Mouse (Mus musculus): ENCODE measurements around the gene Psmb3. TPM values are rescaled to one million over a fixed set of nuclear protein-coding genes. Genes with fewer than 3 reads are reported as not detected.

Gene Psmb3
- polyA plus RNA-seq, 1 experiment from 2014 or later: 475 TPM

GRCm38 (mm10) chr11:97662207-97662892 lies 40.8 kb upstream of the Psmb3 start:
- peak overlapping the region; percentile 95 for H3K27ac ChIP-seq
- peak overlapping the region; percentile 84 for H3K4me2 ChIP-seq
- peak overlapping the region; percentile 85 for H3K4me3 ChIP-seq (replicated peaks)
- peaks cover 23% of the 10 kb centered on the region for H3K36me3 ChIP-seq
- H3K9ac ChIP-seq: peak overlapping the region; percentile 83
- peaks cover 4% of the 10 kb centered on the region; the same call in 1 of the 2 replicates for H3K27me3 ChIP-seq
- H3K9me3 ChIP-seq (replicated peaks): no peaks in the 10 kb centered on the region
- ATAC-seq (replicated peaks; ENCODE audit: low FRiP score): no peak
- H3K4me1 ChIP-seq: peaks cover 61% of the 10 kb centered on the region
- 1% methylated on average over 21 of the region's 21 CpGs for WGBS

GRCm38 (mm10) chr11:97662893-97663527 lies 40.2 kb upstream of the Psmb3 start, which contains the start of gene Mllt6:
Gene Mllt6 (plus strand): TSS chr11:97663414.
- ATAC-seq (replicated peaks; ENCODE audit: low FRiP score): peak; percentile 15
- under 1% methylated on average over 20 of the region's 76 CpGs for WGBS
- H3K36me3 ChIP-seq: peaks cover 29% of the 10 kb centered on the region
- H3K4me3 ChIP-seq (replicated peaks): peak within 1 kb of the TSS; percentile 85
- peaks cover 4% of the 10 kb centered on the region; the same call in 1 of the 2 replicates for H3K27me3 ChIP-seq
- no peaks in the 10 kb centered on the region for H3K9me3 ChIP-seq (replicated peaks)
- peak within 1 kb of the TSS; percentile 95 for H3K27ac ChIP-seq
- peak within 1 kb of the TSS; percentile 83 for H3K9ac ChIP-seq
- H3K4me1 ChIP-seq: peaks cover 63% of the 10 kb centered on the region
- H3K4me2 ChIP-seq: peak within 1 kb of the TSS; percentile 84

GRCm38 (mm10) chr11:97663528-97664338 lies 39.5 kb upstream of the Psmb3 start:
- Histone ChIP-seq H3K4me1 (peaks cover 68% of the 10 kb centered on the region), H3K9me3 (replicated peaks) (no peaks in the 10 kb centered on the region), H3K36me3 (peaks cover 36% of the 10 kb centered on the region), H3K9ac (peak overlapping the region; percentile 83), H3K27me3 (peaks cover 4% of the 10 kb centered on the region; the same call in 1 of the 2 replicates), H3K4me3 (replicated peaks) (peak overlapping the region; percentile 85), H3K4me2 (peak overlapping the region; percentile 84), H3K27ac (peak overlapping the region; percentile 95)
- WGBS: 0% methylated on average over 25 of the region's 57 CpGs
- no peak for ATAC-seq (replicated peaks; ENCODE audit: low FRiP score)

GRCm38 (mm10) chr11:97664339-97664665 lies 38.9 kb upstream of the Psmb3 start:
- under 1% methylated on average over 6 of the region's 8 CpGs for WGBS
- Histone ChIP-seq H3K27ac (peak overlapping the region; percentile 95), H3K4me3 (replicated peaks) (peak overlapping the region; percentile 85), H3K27me3 (peaks cover 4% of the 10 kb centered on the region; the same call in 1 of the 2 replicates), H3K9me3 (replicated peaks) (no peaks in the 10 kb centered on the region), H3K4me1 (peaks cover 68% of the 10 kb centered on the region), H3K36me3 (peaks cover 42% of the 10 kb centered on the region), H3K9ac (peak overlapping the region; percentile 83), H3K4me2 (peak overlapping the region; percentile 84)
- no peak for ATAC-seq (replicated peaks; ENCODE audit: low FRiP score)

GRCm38 (mm10) chr11:97664771-97665240 lies 38.4 kb upstream of the Psmb3 start:
- H3K4me2 ChIP-seq: peak overlapping the region; percentile 84
- no peaks in the 10 kb centered on the region for H3K9me3 ChIP-seq (replicated peaks)
- H3K4me3 ChIP-seq (replicated peaks): peak overlapping the region; percentile 85
- peak overlapping the region; percentile 83 for H3K9ac ChIP-seq
- no peak for ATAC-seq (replicated peaks; ENCODE audit: low FRiP score)
- H3K4me1 ChIP-seq: peaks cover 68% of the 10 kb centered on the region
- peak overlapping the region; percentile 95 for H3K27ac ChIP-seq
- H3K36me3 ChIP-seq: peaks cover 47% of the 10 kb centered on the region
- peaks cover 4% of the 10 kb centered on the region; the same call in 1 of the 2 replicates for H3K27me3 ChIP-seq
- WGBS: 29% methylated on average over 6 of the region's 6 CpGs

- H3K27me3 ChIP-seq: peaks cover 4% of the 10 kb centered on the region; the same call in 1 of the 2 replicates
- 87% methylated on average over 13 of the region's 13 CpGs for WGBS
Measured at GRCm38 (mm10) chr11:97665431-97665830, 37.8 kb upstream of the Psmb3 start.

GRCm38 (mm10) chr11:97666221-97666620 lies 37.0 kb upstream of the Psmb3 start:
- 91% methylated on average over 7 of the region's 7 CpGs for WGBS
- no peak overlapping the region for H3K4me3 ChIP-seq (replicated peaks)
- H3K4me2 ChIP-seq: no peak overlapping the region
- no peak for ATAC-seq (replicated peaks; ENCODE audit: low FRiP score)
- peaks cover 4% of the 10 kb centered on the region; the same call in 1 of the 2 replicates for H3K27me3 ChIP-seq
- no peak overlapping the region for H3K9ac ChIP-seq
- H3K27ac ChIP-seq: no peak overlapping the region
- peaks cover 61% of the 10 kb centered on the region for H3K36me3 ChIP-seq
- H3K9me3 ChIP-seq (replicated peaks): no peaks in the 10 kb centered on the region
- H3K4me1 ChIP-seq: peaks cover 71% of the 10 kb centered on the region

More at GRCm38 (mm10) chr11:97665431-97665830, 37.8 kb upstream of the Psmb3 start:
- Histone ChIP-seq H3K9ac (0 out of 2 replicates have a peak overlapping the region, but pooled peaks have one; percentile 83), H3K4me3 (replicated peaks) (peak overlapping the region; percentile 85), H3K4me1 (peaks cover 71% of the 10 kb centered on the region), H3K27ac (peak overlapping the region; percentile 95; the same call in 1 of the 2 replicates), H3K9me3 (replicated peaks) (no peaks in the 10 kb centered on the region), H3K4me2 (peak overlapping the region; percentile 84), H3K36me3 (peaks cover 53% of the 10 kb centered on the region)
- ATAC-seq (replicated peaks; ENCODE audit: low FRiP score): no peak

GRCm38 (mm10) chr11:97666794-97667193 lies 36.4 kb upstream of the Psmb3 start:
- Histone ChIP-seq H3K27ac (no peak overlapping the region), H3K36me3 (peaks cover 67% of the 10 kb centered on the region), H3K4me1 (peaks cover 65% of the 10 kb centered on the region), H3K4me3 (replicated peaks) (no peak overlapping the region), H3K9ac (no peak overlapping the region), H3K4me2 (no peak overlapping the region), H3K27me3 (peaks cover 2% of the 10 kb centered on the region; the same call in 1 of the 2 replicates), H3K9me3 (replicated peaks) (no peaks in the 10 kb centered on the region)
- no peak for ATAC-seq (replicated peaks; ENCODE audit: low FRiP score)
- 94% methylated on average over 15 of the region's 15 CpGs for WGBS

- WGBS: 90% methylated on average over 7 of the region's 7 CpGs
- H3K27ac ChIP-seq: peak overlapping the region; percentile 66; the same call in 1 of the 2 replicates
- H3K36me3 ChIP-seq: peaks cover 80% of the 10 kb centered on the region
Measured at GRCm38 (mm10) chr11:97668160-97668559, 35.0 kb upstream of the Psmb3 start.

GRCm38 (mm10) chr11:97669268-97669667 lies 33.9 kb upstream of the Psmb3 start:
- WGBS: 48% methylated on average over 15 of the region's 15 CpGs
- Histone ChIP-seq H3K36me3 (peaks cover 91% of the 10 kb centered on the region), H3K27ac (peak overlapping the region; percentile 66), H3K27me3 (no peaks in the 10 kb centered on the region), H3K4me3 (replicated peaks) (no peak overlapping the region), H3K4me1 (peaks cover 52% of the 10 kb centered on the region), H3K9ac (no peak overlapping the region), H3K4me2 (peak overlapping the region; percentile 19; the same call in 1 of the 2 replicates), H3K9me3 (replicated peaks) (no peaks in the 10 kb centered on the region)
- ATAC-seq (replicated peaks; ENCODE audit: low FRiP score): no peak

More at GRCm38 (mm10) chr11:97668160-97668559, 35.0 kb upstream of the Psmb3 start:
- Histone ChIP-seq H3K4me3 (replicated peaks) (no peak overlapping the region), H3K27me3 (no peaks in the 10 kb centered on the region), H3K9me3 (replicated peaks) (no peaks in the 10 kb centered on the region), H3K4me1 (peaks cover 54% of the 10 kb centered on the region), H3K9ac (no peak overlapping the region), H3K4me2 (no peak overlapping the region)
- ATAC-seq (replicated peaks; ENCODE audit: low FRiP score): no peak

GRCm38 (mm10) chr11:97669829-97670228 lies 33.4 kb upstream of the Psmb3 start:
- Histone ChIP-seq H3K36me3 (peaks cover 97% of the 10 kb centered on the region), H3K27ac (peak overlapping the region; percentile 66)
- WGBS: 28% methylated on average over 6 of the region's 6 CpGs

More at GRCm38 (mm10) chr11:97669829-97670228, 33.4 kb upstream of the Psmb3 start:
- Histone ChIP-seq H3K27me3 (no peaks in the 10 kb centered on the region), H3K4me1 (peaks cover 46% of the 10 kb centered on the region), H3K9ac (no peak overlapping the region), H3K4me2 (peak overlapping the region; percentile 19; the same call in 1 of the 2 replicates), H3K9me3 (replicated peaks) (no peaks in the 10 kb centered on the region), H3K4me3 (replicated peaks) (no peak overlapping the region)
- no peak for ATAC-seq (replicated peaks; ENCODE audit: low FRiP score)
